Mouse (Mus musculus): ENCODE data around the gene Btaf1. TPM values are rescaled to one million over a fixed set of nuclear protein-coding genes. Genes with fewer than 3 reads are reported as not detected.

Btaf1 gene
- total and polyA plus RNA-seq, 2 experiments from 2014 or later, result 3.3 to 23.0 TPM

DNA sequence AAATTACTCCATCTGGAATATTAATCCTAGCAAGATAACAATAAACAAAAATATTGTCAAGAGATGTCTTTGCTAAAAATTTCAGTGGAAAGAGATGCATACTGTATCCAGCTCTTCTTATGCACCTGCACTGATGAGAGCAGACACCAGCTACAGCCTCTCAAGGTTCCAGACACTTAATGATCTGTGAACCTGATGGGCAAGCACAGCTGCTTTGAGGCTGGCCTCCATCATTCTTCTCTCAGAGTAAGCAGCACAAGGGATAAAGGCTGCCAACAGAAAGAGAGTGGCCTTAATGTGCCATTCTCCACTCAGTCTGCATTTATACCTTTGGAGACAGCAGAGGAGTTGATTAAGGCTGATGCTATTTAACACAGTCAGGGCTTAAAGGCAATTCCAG lies 115.0 kb downstream of the Btaf1 start:
- Histone ChIP-seq H3K27ac (ENCODE audit: low read depth, low read length) (no peak overlapping the region), H3K9ac (no peak overlapping the region), H3K27me3 (ENCODE audit: insufficient read depth, low read length) (no peaks in the 10 kb centered on the region), H3K4me1 (ENCODE audit: insufficient read depth) (no peaks in the 10 kb centered on the region), H3K36me3 (ENCODE audit: insufficient read depth) (peaks cover 11% of the 10 kb centered on the region; the same call in 1 of the 2 replicates), H3K4me2 (ENCODE audit: low read depth) (no peak overlapping the region), H3K4me3 (ENCODE audit: low read depth, low read length) (no peak overlapping the region), H3K9me3 (ENCODE audit: low read length) (no peaks in the 10 kb centered on the region)
- ATAC-seq (no peak), DNase-seq (no peak)
- TF ChIP-seq CTCF (IDR thresholded peaks at IDR 0.05; ENCODE audit: low read depth), result no peak

GRCm38 (mm10) chr19:37044431-37044830 lies 118.6 kb downstream of the Btaf1 start:
- no peaks in the 10 kb centered on the region for H3K9me3 ChIP-seq (ENCODE audit: low read length)
- H3K4me3 ChIP-seq (ENCODE audit: low read depth, low read length), result no peak overlapping the region
- H3K4me1 ChIP-seq (ENCODE audit: insufficient read depth), result no peaks in the 10 kb centered on the region
- DNase-seq (no peak), ATAC-seq (peak; percentile 18)
- peaks cover 8% of the 10 kb centered on the region; the same call in 1 of the 2 replicates for H3K36me3 ChIP-seq (ENCODE audit: insufficient read depth)
- WGBS, result 63% methylated on average over 10 of the region's 10 CpGs
- TF ChIP-seq CTCF (IDR thresholded peaks at IDR 0.05; ENCODE audit: low read depth), result no peak
- no peak overlapping the region for H3K27ac ChIP-seq (ENCODE audit: low read depth, low read length)
- H3K4me2 ChIP-seq (ENCODE audit: low read depth), result no peak overlapping the region
- H3K27me3 ChIP-seq (ENCODE audit: insufficient read depth, low read length), result no peaks in the 10 kb centered on the region
- H3K9ac ChIP-seq, result no peak overlapping the region

DNA sequence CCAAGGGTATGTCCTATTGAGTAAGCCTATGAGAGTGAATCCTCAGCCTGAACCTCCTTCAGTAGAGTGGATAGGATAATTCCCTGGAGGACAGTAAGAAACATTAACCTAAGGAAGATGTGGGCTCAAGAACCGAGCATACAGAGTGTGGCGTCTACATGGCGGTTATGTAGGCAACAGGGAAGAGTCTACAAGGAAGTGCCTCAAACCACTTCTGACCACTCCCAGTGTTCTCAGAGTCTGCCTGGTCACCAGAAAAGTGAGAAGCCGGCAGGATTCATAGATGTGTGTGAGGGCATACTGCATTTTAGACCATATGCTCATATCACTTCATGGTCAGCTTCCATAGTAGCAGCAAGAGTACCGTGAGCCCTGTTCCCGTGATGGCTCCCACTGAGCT lies 122.6 kb downstream of the Btaf1 start:
- DNase-seq (no peak), ATAC-seq (no peak)
- Histone ChIP-seq H3K4me1 (ENCODE audit: insufficient read depth) (no peaks in the 10 kb centered on the region), H3K9me3 (ENCODE audit: low read length) (no peaks in the 10 kb centered on the region), H3K27ac (ENCODE audit: low read depth, low read length) (no peak overlapping the region), H3K4me3 (ENCODE audit: low read depth, low read length) (no peak overlapping the region), H3K36me3 (ENCODE audit: insufficient read depth) (peaks cover 4% of the 10 kb centered on the region; the same call in 1 of the 2 replicates), H3K4me2 (ENCODE audit: low read depth) (no peak overlapping the region), H3K27me3 (ENCODE audit: insufficient read depth, low read length) (no peaks in the 10 kb centered on the region), H3K9ac (no peak overlapping the region)
- no peak for TF ChIP-seq CTCF (IDR thresholded peaks at IDR 0.05; ENCODE audit: low read depth)
- 92% methylated on average over 6 of the region's 6 CpGs for WGBS

DNA sequence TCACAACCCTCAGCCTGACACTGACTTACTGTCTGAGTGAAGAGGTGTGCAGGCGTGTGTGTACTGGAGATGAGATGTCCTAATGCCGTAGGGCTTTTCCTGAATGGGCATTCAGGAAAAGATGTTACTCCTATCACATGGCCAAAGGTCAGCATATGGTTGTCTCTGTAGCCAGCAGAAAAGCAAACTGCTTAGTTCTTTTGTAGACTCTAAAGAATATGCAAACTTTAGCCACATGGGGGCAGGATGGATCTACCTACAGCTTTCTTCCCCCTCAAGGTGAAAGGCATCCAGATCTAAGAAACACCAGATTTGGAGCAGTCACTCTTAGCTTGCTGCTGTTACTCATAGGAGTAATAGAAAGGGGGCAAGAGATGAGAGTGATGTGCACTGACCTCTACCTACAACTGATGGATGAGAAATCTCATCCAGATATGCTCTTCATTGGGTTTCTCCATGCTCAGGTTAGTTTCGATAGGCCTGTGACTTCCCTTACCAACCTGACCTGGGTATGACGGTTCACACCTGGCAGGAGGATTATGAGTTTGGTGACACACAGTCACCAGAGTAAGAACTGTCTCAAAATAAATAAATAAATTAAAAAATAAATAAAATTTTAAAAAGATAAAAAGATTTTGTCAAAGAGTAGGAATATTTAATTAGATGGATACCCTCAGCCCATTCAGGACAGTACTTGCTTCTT lies 124.9 kb downstream of the Btaf1 start:
- Histone ChIP-seq H3K27me3 (ENCODE audit: insufficient read depth, low read length) (no peaks in the 10 kb centered on the region), H3K4me2 (ENCODE audit: low read depth) (no peak overlapping the region), H3K9me3 (ENCODE audit: low read length) (no peaks in the 10 kb centered on the region), H3K36me3 (ENCODE audit: insufficient read depth) (no peaks in the 10 kb centered on the region; the same call in 1 of the 2 replicates), H3K9ac (no peak overlapping the region), H3K27ac (ENCODE audit: low read depth, low read length) (no peak overlapping the region), H3K4me1 (ENCODE audit: insufficient read depth) (no peaks in the 10 kb centered on the region), H3K4me3 (ENCODE audit: low read depth, low read length) (no peak overlapping the region)
- peak; percentile 76 for TF ChIP-seq CTCF (IDR thresholded peaks at IDR 0.05; ENCODE audit: low read depth)
- WGBS, result 80% methylated on average over 4 of the region's 4 CpGs
- DNase-seq (peak; percentile 70), ATAC-seq (peak; percentile 78)

GRCm38 (mm10) chr19:37055976-37056556 lies 130.2 kb downstream of the Btaf1 start:
- no peak overlapping the region for H3K27ac ChIP-seq (ENCODE audit: low read depth, low read length)
- H3K9ac ChIP-seq, result no peak overlapping the region
- no peaks in the 10 kb centered on the region for H3K9me3 ChIP-seq (ENCODE audit: low read length)
- WGBS, result 82% methylated on average over 4 of the region's 4 CpGs
- DNase-seq, result no peak
- H3K4me2 ChIP-seq (ENCODE audit: low read depth), result no peak overlapping the region
- no peak overlapping the region for H3K4me3 ChIP-seq (ENCODE audit: low read depth, low read length)
- ATAC-seq, result no peak
- H3K27me3 ChIP-seq (ENCODE audit: insufficient read depth, low read length), result no peaks in the 10 kb centered on the region
- no peaks in the 10 kb centered on the region; the same call in 1 of the 2 replicates for H3K36me3 ChIP-seq (ENCODE audit: insufficient read depth)
- TF ChIP-seq CTCF (IDR thresholded peaks at IDR 0.05; ENCODE audit: low read depth), result no peak
- H3K4me1 ChIP-seq (ENCODE audit: insufficient read depth), result no peaks in the 10 kb centered on the region

- no peaks in the 10 kb centered on the region for H3K4me1 ChIP-seq (ENCODE audit: insufficient read depth)
- no peak overlapping the region for H3K9ac ChIP-seq
- H3K27me3 ChIP-seq (ENCODE audit: insufficient read depth, low read length), result no peaks in the 10 kb centered on the region
- DNase-seq (no peak), ATAC-seq (no peak)
- 70% methylated on average over 8 of the region's 8 CpGs for WGBS
- no peak overlapping the region for H3K27ac ChIP-seq (ENCODE audit: low read depth, low read length)
- H3K4me2 ChIP-seq (ENCODE audit: low read depth), result no peak overlapping the region
- no peak overlapping the region for H3K4me3 ChIP-seq (ENCODE audit: low read depth, low read length)
- H3K9me3 ChIP-seq (ENCODE audit: low read length), result no peaks in the 10 kb centered on the region
- H3K36me3 ChIP-seq (ENCODE audit: insufficient read depth), result no peaks in the 10 kb centered on the region; the same call in 1 of the 2 replicates
- TF ChIP-seq CTCF (IDR thresholded peaks at IDR 0.05; ENCODE audit: low read depth), result no peak
Measured at GRCm38 (mm10) chr19:37057161-37057905, 131.5 kb downstream of the Btaf1 start.

DNA sequence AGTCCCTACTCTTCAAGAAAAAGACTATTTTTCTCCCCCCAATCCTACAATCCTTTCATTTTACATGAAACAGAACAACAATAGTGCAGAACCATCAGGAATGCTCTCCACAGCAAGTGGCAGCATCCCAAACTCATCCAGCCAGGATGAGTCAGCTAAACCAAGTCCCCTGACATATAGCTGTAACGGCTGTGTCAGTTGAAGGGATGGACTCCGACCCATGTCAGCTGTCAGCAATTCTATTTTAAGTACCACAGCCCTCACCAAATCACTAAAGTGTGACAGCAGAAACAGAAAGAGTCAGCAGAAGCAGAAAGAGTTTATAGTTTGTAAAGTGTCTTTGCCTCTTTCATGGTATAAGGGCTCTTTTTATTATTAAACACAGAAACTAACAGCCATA lies 133.7 kb downstream of the Btaf1 start:
- no peak overlapping the region for H3K27ac ChIP-seq (ENCODE audit: low read depth, low read length)
- ATAC-seq (no peak), DNase-seq (no peak)
- H3K4me3 ChIP-seq (ENCODE audit: low read depth, low read length), result no peak overlapping the region
- no peaks in the 10 kb centered on the region for H3K27me3 ChIP-seq (ENCODE audit: insufficient read depth, low read length)
- no peaks in the 10 kb centered on the region for H3K4me1 ChIP-seq (ENCODE audit: insufficient read depth)
- WGBS, result 73% methylated on average over 2 of the region's 2 CpGs
- no peak overlapping the region for H3K9ac ChIP-seq
- TF ChIP-seq CTCF (IDR thresholded peaks at IDR 0.05; ENCODE audit: low read depth), result no peak
- no peaks in the 10 kb centered on the region for H3K36me3 ChIP-seq (ENCODE audit: insufficient read depth)
- no peaks in the 10 kb centered on the region for H3K9me3 ChIP-seq (ENCODE audit: low read length)
- no peak overlapping the region for H3K4me2 ChIP-seq (ENCODE audit: low read depth)
